Mouse (Mus musculus) G1E (cell line): ENCODE measurements around the gene Krt9.

Source experiments
- CTCF ChIP-seq: IDR thresholded peaks from 2 replicates; pipeline ENCODE4 v1.5.1; 2012; ENCODE audit warnings: low read depth, low read length, inconsistent platforms, mixed read lengths
- POLR2AphosphoS5 ChIP-seq: IDR thresholded peaks from 2 replicates; pipeline ENCODE4 v1.6.1; 2012; ENCODE audit warnings: low read depth, low read length, inconsistent platforms; ENCODE audit not compliant: insufficient replicate concordance
- TAL1 ChIP-seq: conservative IDR thresholded peaks from 2 replicates; pipeline ENCODE4 v1.6.1; 2012; ENCODE audit warnings: low read depth, low read length, inconsistent platforms, mixed read lengths

- no peak for TF ChIP-seq CTCF
- no peak for TF ChIP-seq TAL1
- no peak for TF ChIP-seq POLR2AphosphoS5
Observed at GRCm38 (mm10) chr11:100138809-100139208, 54.2 kb downstream of the Krt9 start.
